Mouse (Mus musculus) midbrain, embryonic 13.5 days (tissue): ENCODE measurements around the gene Mfrp. TPM values are rescaled to one million over a fixed set of nuclear protein-coding genes. Genes with fewer than 3 reads are reported as not detected.

Source experiments
- ATAC-seq: fragments of 200-750 bp; cut with Nextera tagmentation; 2 replicates; pipeline ENCODE4 v1.8.0; 2017; ENCODE audit warnings: mild to moderate bottlenecking, moderate TSS enrichment, moderate library complexity
- H3K27ac ChIP-seq: fragments of 300-500 bp; sonication (generic); 2 replicates; pipeline ENCODE4 v1.5.1; 2015; ENCODE audit warnings: inconsistent platforms, mild to moderate bottlenecking, moderate library complexity
- H3K27me3 ChIP-seq: fragments of 300-500 bp; sonication (generic); 2 replicates; pipeline ENCODE4 v1.6.1; 2015; ENCODE audit warnings: mild to moderate bottlenecking, inconsistent platforms
- H3K36me3 ChIP-seq: fragments of 300-500 bp; sonication (generic); 2 replicates; pipeline ENCODE4 v1.6.1; 2015; ENCODE audit warnings: mild to moderate bottlenecking, inconsistent platforms
- H3K4me1 ChIP-seq: fragments of 300-500 bp; sonication (generic); replicated peaks from 2 replicates; pipeline ENCODE4 v1.6.1; 2015; ENCODE audit warnings: inconsistent platforms
- H3K4me2 ChIP-seq: fragments of 300-500 bp; sonication (generic); replicated peaks from 2 replicates; pipeline ENCODE4 v1.6.1; 2015; ENCODE audit warnings: moderate library complexity, mild to moderate bottlenecking, inconsistent platforms
- H3K4me3 ChIP-seq: fragments of 300-500 bp; sonication (generic); replicated peaks from 2 replicates; pipeline ENCODE4 v1.5.1; 2015; ENCODE audit warnings: mild to moderate bottlenecking, inconsistent platforms
- H3K9ac ChIP-seq: fragments of 300-500 bp; sonication (generic); replicated peaks from 2 replicates; pipeline ENCODE4 v1.6.1; 2015; ENCODE audit warnings: mild to moderate bottlenecking, inconsistent platforms
- H3K9me3 ChIP-seq: fragments of 300-500 bp; sonication (generic); 2 replicates; pipeline ENCODE4 v1.6.1; 2016; ENCODE audit warnings: mild to moderate bottlenecking, inconsistent platforms
- WGBS: fragments of 180-500 bp; shearing (Covaris S2); methylation state at CpG from one replicate; pipeline ENCODE4 v1.1.7; 2015; 5-methylcytosine and 5-hydroxymethylcytosine counted together
- polyA plus RNA-seq: library from polyadenylated mRNA; unstranded; fragments of >200 nt; fragmentation: Nextera tagmentation; extraction: Ambion mirVana; gene quantifications from 2 replicates; pipeline ENCODE4 v1.2.1, GENCODE M21; 2015

The Mfrp gene
- polyA plus RNA-seq, 1 experiment from 2014 or later: 0.16 TPM

DNA sequence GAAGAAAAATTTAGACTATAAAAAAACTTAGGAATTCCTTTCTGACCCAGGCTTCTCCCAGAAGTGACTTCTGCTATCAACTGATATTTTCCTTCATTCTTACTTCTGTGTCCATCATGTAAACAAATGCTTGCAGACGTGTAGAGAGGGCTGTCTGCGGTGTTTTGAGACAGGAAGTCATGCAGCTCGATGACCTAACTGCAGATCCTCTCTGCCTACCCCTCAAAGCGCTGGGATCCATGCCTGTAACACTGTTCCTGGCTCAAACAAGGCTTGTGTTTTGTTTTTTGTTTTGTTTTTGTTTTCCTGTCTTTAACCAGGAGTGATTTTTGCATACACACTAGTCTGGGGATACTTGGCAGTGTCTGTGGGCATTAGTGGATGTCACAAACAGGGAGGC, 36.3 kb downstream of the Mfrp start:
- ATAC-seq: no peak
- H3K4me1 ChIP-seq: peaks cover 32% of the 10 kb centered on the region
- H3K36me3 ChIP-seq: peaks cover 21% of the 10 kb centered on the region; the same call in 1 of the 2 replicates
- no peaks in the 10 kb centered on the region for H3K9me3 ChIP-seq
- H3K27me3 ChIP-seq: peaks cover 44% of the 10 kb centered on the region
- no peak overlapping the region for H3K9ac ChIP-seq
- no peak overlapping the region for H3K4me3 ChIP-seq
- 71% methylated on average over 4 of the region's 4 CpGs for WGBS
- no peak overlapping the region for H3K27ac ChIP-seq
- no peak overlapping the region for H3K4me2 ChIP-seq

DNA sequence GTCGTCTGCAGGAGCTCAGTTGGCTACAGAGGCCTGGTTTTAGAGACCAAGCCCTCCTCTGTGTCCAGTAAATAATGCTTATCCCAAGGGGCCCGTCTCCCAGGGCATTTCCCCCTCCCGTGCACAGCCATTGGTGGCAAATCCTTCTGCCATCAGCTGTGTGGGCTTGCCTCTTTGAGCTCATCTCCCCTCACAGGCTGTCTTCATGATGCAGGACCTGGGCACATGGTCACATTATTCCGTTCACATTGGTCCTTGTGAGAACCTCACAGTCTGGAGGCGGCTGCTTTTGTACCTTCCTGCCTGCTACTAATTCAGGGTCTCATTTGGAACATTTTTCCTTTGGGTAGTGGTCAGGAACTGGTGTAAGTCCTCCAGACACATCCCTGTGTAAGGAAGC, 40.4 kb downstream of the Mfrp start:
- no peak overlapping the region for H3K4me2 ChIP-seq
- ATAC-seq: no peak
- H3K36me3 ChIP-seq: peaks cover 50% of the 10 kb centered on the region
- H3K4me3 ChIP-seq: no peak overlapping the region
- no peaks in the 10 kb centered on the region for H3K4me1 ChIP-seq
- H3K27ac ChIP-seq: no peak overlapping the region
- 62% methylated on average over 5 of the region's 5 CpGs for WGBS
- no peaks in the 10 kb centered on the region for H3K9me3 ChIP-seq
- 0 out of 2 replicates have a peak, but pooled peaks cover 3% of the 10 kb centered on the region for H3K27me3 ChIP-seq
- no peak overlapping the region for H3K9ac ChIP-seq

DNA sequence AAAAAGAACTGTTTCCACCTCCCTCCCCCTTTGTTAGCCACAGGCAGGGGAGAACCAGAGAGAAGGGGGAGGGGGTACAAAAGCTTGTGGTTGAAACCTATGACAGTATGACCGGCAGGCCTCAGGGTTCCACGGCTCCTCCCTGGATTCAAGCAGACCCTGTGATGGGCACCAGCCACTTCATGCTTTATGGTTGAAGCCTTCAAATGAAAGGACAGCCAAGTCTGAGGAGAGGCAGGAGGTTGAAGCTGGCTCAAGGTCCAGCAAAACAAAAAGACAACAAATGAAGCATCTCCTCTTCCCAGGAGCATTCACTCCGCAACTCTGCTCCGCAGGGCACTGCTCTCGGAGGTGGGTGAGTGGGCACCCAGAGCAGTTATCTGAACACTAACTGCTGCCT, 41.9 kb downstream of the Mfrp start:
- WGBS: 74% methylated on average over 5 of the region's 5 CpGs
- Histone ChIP-seq H3K4me3 (no peak overlapping the region), H3K4me1 (no peaks in the 10 kb centered on the region), H3K9me3 (no peaks in the 10 kb centered on the region), H3K9ac (0 out of 2 replicates have a peak overlapping the region, but pooled peaks have one; percentile 36), H3K27ac (no peak overlapping the region), H3K27me3 (no peaks in the 10 kb centered on the region), H3K36me3 (peaks cover 55% of the 10 kb centered on the region), H3K4me2 (no peak overlapping the region)
- ATAC-seq: no peak

DNA sequence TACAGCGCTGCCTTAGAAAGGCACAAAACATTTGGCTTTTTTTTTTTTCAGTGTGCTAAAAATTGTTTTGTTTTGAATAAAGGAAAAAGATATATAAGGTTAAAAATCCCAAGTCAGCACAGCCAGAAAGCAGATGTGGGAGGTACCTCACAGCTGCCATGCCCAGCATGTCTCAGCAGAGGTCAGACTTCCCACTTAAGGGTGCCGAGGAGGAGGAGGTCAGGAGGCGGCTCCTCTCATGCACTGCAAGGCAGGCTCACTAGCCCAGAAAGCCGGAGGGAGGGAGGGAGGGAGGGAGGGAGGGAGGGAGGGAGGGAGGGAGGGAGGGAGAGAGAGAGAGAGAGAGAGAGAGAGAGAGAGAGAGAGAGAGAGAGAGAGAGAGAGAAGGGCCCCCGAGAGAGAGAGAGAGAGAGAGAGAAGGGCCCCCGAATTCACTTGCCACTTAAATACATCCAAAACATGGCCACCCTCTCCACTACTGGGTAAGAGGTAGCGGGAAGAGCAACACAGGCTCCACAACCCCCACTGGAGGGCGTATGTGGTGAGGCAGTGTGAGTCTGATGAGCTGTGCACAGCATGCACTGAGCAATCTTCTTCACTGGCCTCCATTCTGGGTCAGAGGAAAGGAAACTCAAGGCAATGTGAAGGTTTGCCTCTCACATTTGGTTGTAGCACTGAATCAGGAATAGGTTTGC, 42.6 kb downstream of the Mfrp start:
- peaks cover 62% of the 10 kb centered on the region for H3K36me3 ChIP-seq
- H3K4me1 ChIP-seq: no peaks in the 10 kb centered on the region
- no peak overlapping the region for H3K9ac ChIP-seq
- H3K27me3 ChIP-seq: no peaks in the 10 kb centered on the region
- no peak overlapping the region for H3K4me3 ChIP-seq
- H3K4me2 ChIP-seq: no peak overlapping the region
- H3K9me3 ChIP-seq: no peaks in the 10 kb centered on the region
- no peak overlapping the region for H3K27ac ChIP-seq
- WGBS: 27% methylated on average over 6 of the region's 8 CpGs
- peak; percentile 48; the same call in 1 of the 2 replicates for ATAC-seq

DNA sequence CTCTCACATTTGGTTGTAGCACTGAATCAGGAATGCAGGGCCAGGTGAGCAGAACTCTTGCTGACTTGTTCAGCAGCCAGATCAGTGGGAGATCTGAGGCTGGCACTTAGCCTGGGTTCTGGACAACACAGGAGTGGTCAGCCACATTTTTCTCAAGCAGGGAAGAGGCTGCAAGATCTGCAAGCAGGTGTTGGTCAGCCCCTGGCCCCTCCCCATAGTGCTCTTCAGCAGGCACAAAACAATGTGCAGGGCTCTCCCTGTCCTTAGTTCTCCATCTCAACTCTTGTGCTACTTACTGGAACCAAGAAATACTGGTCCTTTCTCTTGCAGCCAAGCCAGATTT, 43.2 kb downstream of the Mfrp start:
- Histone ChIP-seq H3K4me3 (no peak overlapping the region), H3K27ac (no peak overlapping the region), H3K36me3 (peaks cover 65% of the 10 kb centered on the region), H3K9me3 (no peaks in the 10 kb centered on the region), H3K9ac (no peak overlapping the region), H3K4me2 (no peak overlapping the region), H3K27me3 (no peaks in the 10 kb centered on the region), H3K4me1 (no peaks in the 10 kb centered on the region)
- ATAC-seq: no peak

DNA sequence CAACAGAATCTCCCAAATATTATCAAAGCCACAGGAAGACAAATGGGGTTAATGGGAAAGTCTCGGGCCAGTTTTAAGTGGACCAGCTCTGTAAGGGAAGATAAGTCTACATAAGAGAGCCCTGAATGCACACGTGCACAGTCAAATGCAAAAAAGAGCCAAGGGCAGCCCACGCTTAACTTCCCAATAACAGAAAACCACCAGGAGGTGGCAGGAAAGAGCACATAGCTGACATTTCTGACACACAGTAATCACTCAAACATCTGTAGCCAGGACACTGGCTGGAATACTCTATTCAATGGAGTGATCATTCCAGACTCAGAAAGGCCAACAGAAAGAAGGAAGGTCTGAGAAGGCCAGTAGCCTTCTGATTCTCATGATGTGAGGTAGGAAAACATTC, 45.8 kb downstream of the Mfrp start:
- Histone ChIP-seq H3K4me3 (no peak overlapping the region), H3K9ac (no peak overlapping the region), H3K4me2 (no peak overlapping the region), H3K9me3 (no peaks in the 10 kb centered on the region), H3K27me3 (no peaks in the 10 kb centered on the region), H3K4me1 (no peaks in the 10 kb centered on the region), H3K27ac (no peak overlapping the region), H3K36me3 (peaks cover 75% of the 10 kb centered on the region)
- WGBS: 61% methylated on average over 3 of the region's 3 CpGs
- no peak for ATAC-seq

Other genes with a start within 250 kb of the Mfrp start
- 0.30 and 0.52 TPM in 2 replicates for gene Thy1, start 58.3 kb upstream of the Mfrp start, polyA plus RNA-seq
- 4.5 and 8.3 TPM in 2 replicates for gene Usp2, start 34.7 kb upstream of the Mfrp start, polyA plus RNA-seq
- 1.9 and 2.5 TPM in 2 replicates for gene C1qtnf5, start 5.5 kb downstream of the Mfrp start, polyA plus RNA-seq
- gene Gm49380, start 11.8 kb downstream of the Mfrp start, polyA plus RNA-seq: 0.24 and 0.36 TPM in 2 replicates
- 29.9 and 32.7 TPM in 2 replicates for gene Rnf26, start 11.8 kb downstream of the Mfrp start, polyA plus RNA-seq
- gene Mcam, start 32.7 kb downstream of the Mfrp start, polyA plus RNA-seq: 11.6 and 13.7 TPM in 2 replicates
- gene Cbl, start 132.3 kb downstream of the Mfrp start, polyA plus RNA-seq: 26.2 and 28.5 TPM in 2 replicates
- not detected in 2 replicates for gene Ccdc153, start 138.9 kb downstream of the Mfrp start, polyA plus RNA-seq
- gene Pdzd3, start 149.7 kb downstream of the Mfrp start, polyA plus RNA-seq: 0.48 and 0.64 TPM in 2 replicates
- gene Nlrx1, start 166.9 kb downstream of the Mfrp start, polyA plus RNA-seq: 3.3 and 3.5 TPM in 2 replicates
- gene Abcg4, start 186.9 kb downstream of the Mfrp start, polyA plus RNA-seq: 17.3 and 18.1 TPM in 2 replicates
- gene Hinfp, start 203.9 kb downstream of the Mfrp start, polyA plus RNA-seq: 37.5 and 38.5 TPM in 2 replicates
- 23.0 and 27.3 TPM in 2 replicates for gene C2cd2l, start 218.6 kb downstream of the Mfrp start, polyA plus RNA-seq
- 40.8 TPM in 2 replicates for gene Dpagt1, start 224.3 kb downstream of the Mfrp start, polyA plus RNA-seq
- 193 and 209 TPM in 2 replicates for gene H2afx, start 233.0 kb downstream of the Mfrp start, polyA plus RNA-seq
- 72.3 and 72.9 TPM in 2 replicates for gene Hmbs, start 242.5 kb downstream of the Mfrp start, polyA plus RNA-seq